Mouse (Mus musculus): Measurements from ENCODE around the gene Lrp2bp. TPM values are rescaled to one million over a fixed set of nuclear protein-coding genes. Genes with fewer than 3 reads are reported as not detected.

Lrp2bp gene
- total RNA-seq (2014; rRNA removed; ENCODE audit: low replicate concordance) (0.08 and 0.99 TPM in 2 replicates), polyA plus RNA-seq (2015; fragmentation: Nextera tagmentation; extraction: Ambion mirVana) (0.36 and 0.65 TPM in 2 replicates)

DNA sequence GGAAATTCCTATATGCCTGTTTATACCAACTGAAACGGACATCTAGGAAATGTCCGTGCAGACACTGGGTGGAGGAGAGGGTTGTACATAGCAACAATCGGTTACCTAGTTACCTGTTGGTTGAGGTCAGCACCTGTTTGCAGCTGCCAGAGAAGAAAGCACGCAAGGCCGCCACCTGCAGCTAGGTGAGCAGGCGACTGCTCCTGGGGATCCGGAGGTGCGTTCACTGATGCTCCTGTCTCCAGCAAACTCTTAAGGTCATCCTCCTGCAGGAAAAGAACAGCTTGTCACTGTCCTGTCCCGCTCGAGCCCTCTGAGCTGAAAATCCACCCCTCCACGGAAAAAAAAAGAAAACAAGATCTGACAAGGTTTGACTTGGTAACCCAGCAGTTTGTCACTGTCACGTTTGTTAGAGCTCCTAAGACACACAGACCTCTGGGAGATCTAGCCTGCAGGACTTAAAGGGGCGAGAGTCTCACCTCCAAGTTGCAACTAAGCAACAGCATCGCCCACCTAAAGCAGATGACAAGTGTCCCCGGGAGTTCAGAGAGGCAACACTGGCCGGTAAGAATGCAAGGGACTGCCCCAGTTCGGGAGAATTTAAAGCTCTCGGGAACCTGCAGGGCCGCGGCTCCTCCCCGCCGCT, at the start of gene Lrp2bp:
Gene Lrp2bp (plus strand): TSS at position 166 of the 646 bp plus-strand sequence.
- H3K9me3 ChIP-seq (replicated peaks; ENCODE audit: control insufficient read depth, low read length) = no peaks in the 10 kb centered on the region
- H3K4me1 ChIP-seq (ENCODE audit: control insufficient read depth, insufficient read depth) = peaks cover 10% of the 10 kb centered on the region; the same call in 1 of the 2 replicates
- H3K4me2 ChIP-seq (ENCODE audit: low read depth, low read length) = peak within 1 kb of the TSS; percentile 75
- peak within 1 kb of the TSS; percentile 75 for H3K9ac ChIP-seq (replicated peaks; ENCODE audit: low read depth, low read length)
- DNase-seq (ENCODE audit: low spot score) = no peak
- TF ChIP-seq EP300 (IDR thresholded peaks at IDR 0.05; ENCODE audit: low read depth) = no peak
- no peak for TF ChIP-seq CTCF (IDR thresholded peaks at IDR 0.05; ENCODE audit: low read depth)
- H3K36me3 ChIP-seq (replicated peaks; ENCODE audit: control insufficient read depth, insufficient read depth, low read length) = peaks cover 23% of the 10 kb centered on the region
- peak within 1 kb of the TSS; percentile 98 for H3K27ac ChIP-seq (ENCODE audit: low read depth)
- 2% methylated on average over 22 of the region's 22 CpGs for WGBS
- ATAC-seq (ENCODE audit: insufficient read depth, low read depth) = no peak
- no peaks in the 10 kb centered on the region for H3K27me3 ChIP-seq (ENCODE audit: control insufficient read depth, insufficient read depth, low read length)
- peak within 1 kb of the TSS; percentile 57 for H3K4me3 ChIP-seq (ENCODE audit: low read depth, low read length)

DNA sequence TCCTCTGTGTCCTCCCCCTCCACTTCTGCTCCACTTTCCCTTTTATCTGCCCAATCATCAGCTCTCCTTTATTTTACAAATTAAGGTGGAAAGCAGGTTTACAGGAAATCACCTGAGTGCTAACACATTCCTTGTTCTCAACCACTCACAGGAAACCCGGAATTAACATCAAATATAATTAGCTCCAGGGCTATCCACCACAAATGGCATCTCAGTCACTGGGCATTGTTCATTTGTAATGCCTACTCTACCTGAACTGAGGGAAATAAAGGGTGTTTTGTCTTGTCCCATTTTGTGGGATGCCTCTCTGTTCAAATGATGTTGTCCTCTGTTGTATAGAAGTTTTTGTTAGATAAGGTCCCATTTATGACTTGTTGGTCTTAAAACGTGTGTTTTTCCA, 48.5 kb upstream of the Lrp2bp start:
- Histone ChIP-seq H3K4me3 (ENCODE audit: low read depth, low read length) (no peak overlapping the region), H3K9me3 (replicated peaks; ENCODE audit: control insufficient read depth, low read length) (no peaks in the 10 kb centered on the region), H3K36me3 (replicated peaks; ENCODE audit: control insufficient read depth, insufficient read depth, low read length) (no peaks in the 10 kb centered on the region), H3K27me3 (ENCODE audit: control insufficient read depth, insufficient read depth, low read length) (no peaks in the 10 kb centered on the region), H3K9ac (replicated peaks; ENCODE audit: low read depth, low read length) (no peak overlapping the region), H3K4me1 (ENCODE audit: control insufficient read depth, insufficient read depth) (no peaks in the 10 kb centered on the region), H3K4me2 (ENCODE audit: low read depth, low read length) (no peak overlapping the region), H3K27ac (ENCODE audit: low read depth) (no peak overlapping the region)
- WGBS = 57% methylated on average over 2 of the region's 2 CpGs
- no peak for DNase-seq (ENCODE audit: low spot score)
- TF ChIP-seq EP300 (IDR thresholded peaks at IDR 0.05; ENCODE audit: low read depth) (no peak), CTCF (IDR thresholded peaks at IDR 0.05; ENCODE audit: low read depth) (no peak)
- ATAC-seq (ENCODE audit: insufficient read depth, low read depth) = no peak

DNA sequence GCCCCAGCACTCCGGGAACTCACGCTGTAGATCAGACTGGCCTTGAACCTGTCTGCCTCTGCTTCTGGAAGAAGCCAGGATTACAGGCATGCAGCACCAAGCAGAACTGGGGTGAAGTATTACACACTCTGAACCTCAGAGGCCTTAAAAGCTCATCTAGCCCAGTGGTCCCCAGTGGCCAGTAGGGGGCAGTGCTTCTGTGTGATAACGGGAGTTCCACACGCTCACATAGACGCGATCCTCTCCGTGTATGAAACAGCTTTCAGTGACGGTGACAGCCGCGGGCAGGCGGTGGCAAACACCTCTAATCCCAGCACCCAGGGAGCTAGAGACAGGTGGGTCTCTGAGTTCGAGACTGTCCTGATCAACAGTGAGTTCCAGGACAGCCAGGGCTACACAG, 28.2 kb upstream of the Lrp2bp start:
- H3K9me3 ChIP-seq (replicated peaks; ENCODE audit: control insufficient read depth, low read length) = peaks cover 5% of the 10 kb centered on the region; the same call in 1 of the 2 replicates
- WGBS = 93% methylated on average over 12 of the region's 12 CpGs
- no peak for TF ChIP-seq EP300 (IDR thresholded peaks at IDR 0.05; ENCODE audit: low read depth)
- no peak for TF ChIP-seq CTCF (IDR thresholded peaks at IDR 0.05; ENCODE audit: low read depth)
- H3K27ac ChIP-seq (ENCODE audit: low read depth) = no peak overlapping the region
- H3K4me1 ChIP-seq (ENCODE audit: control insufficient read depth, insufficient read depth) = peaks cover 9% of the 10 kb centered on the region; the same call in 1 of the 2 replicates
- H3K4me2 ChIP-seq (ENCODE audit: low read depth, low read length) = no peak overlapping the region
- DNase-seq (ENCODE audit: low spot score) = no peak
- no peak overlapping the region for H3K4me3 ChIP-seq (ENCODE audit: low read depth, low read length)
- H3K27me3 ChIP-seq (ENCODE audit: control insufficient read depth, insufficient read depth, low read length) = no peaks in the 10 kb centered on the region
- H3K36me3 ChIP-seq (replicated peaks; ENCODE audit: control insufficient read depth, insufficient read depth, low read length) = no peaks in the 10 kb centered on the region
- H3K9ac ChIP-seq (replicated peaks; ENCODE audit: low read depth, low read length) = no peak overlapping the region
- ATAC-seq (ENCODE audit: insufficient read depth, low read depth) = no peak

DNA sequence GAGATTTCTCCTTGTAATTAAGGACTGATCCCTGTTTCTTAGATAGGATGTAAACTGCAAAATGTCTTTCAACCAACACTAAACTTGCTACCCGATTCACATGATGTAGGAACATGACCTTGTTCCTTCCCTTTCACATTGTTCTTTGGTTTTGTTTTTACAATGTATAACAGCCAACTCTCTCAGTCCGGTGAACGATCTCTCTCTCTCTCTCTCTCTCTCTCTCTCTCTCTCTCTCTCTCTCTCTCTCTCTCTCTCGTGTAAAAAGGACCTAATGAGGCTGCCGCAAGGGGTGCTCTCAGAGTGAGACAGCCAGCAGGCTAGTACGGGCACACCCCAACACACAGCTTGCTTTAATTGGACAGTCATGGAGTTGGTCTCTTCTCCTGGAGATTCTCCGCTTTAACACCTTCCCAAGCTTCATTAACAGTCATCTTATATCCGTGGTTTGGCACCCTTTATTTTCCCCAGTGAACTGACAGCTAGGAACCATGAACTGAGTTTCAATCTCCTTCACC, 25.1 kb upstream of the Lrp2bp start:
- Histone ChIP-seq H3K27me3 (ENCODE audit: control insufficient read depth, insufficient read depth, low read length) (no peaks in the 10 kb centered on the region), H3K36me3 (replicated peaks; ENCODE audit: control insufficient read depth, insufficient read depth, low read length) (no peaks in the 10 kb centered on the region), H3K27ac (ENCODE audit: low read depth) (no peak overlapping the region), H3K9me3 (replicated peaks; ENCODE audit: control insufficient read depth, low read length) (peaks cover 5% of the 10 kb centered on the region; the same call in 1 of the 2 replicates), H3K4me2 (ENCODE audit: low read depth, low read length) (peak overlapping the region; percentile 76; the same call in 1 of the 2 replicates), H3K9ac (replicated peaks; ENCODE audit: low read depth, low read length) (no peak overlapping the region), H3K4me1 (ENCODE audit: control insufficient read depth, insufficient read depth) (peaks cover 13% of the 10 kb centered on the region; the same call in 1 of the 2 replicates), H3K4me3 (ENCODE audit: low read depth, low read length) (no peak overlapping the region)
- ATAC-seq (ENCODE audit: insufficient read depth, low read depth) (no peak), DNase-seq (ENCODE audit: low spot score) (no peak)
- TF ChIP-seq CTCF (IDR thresholded peaks at IDR 0.05; ENCODE audit: low read depth) = peak; percentile 3; the same call in 1 of the 2 replicates
- no peak for TF ChIP-seq EP300 (IDR thresholded peaks at IDR 0.05; ENCODE audit: low read depth)
- WGBS = 63% methylated on average over 8 of the region's 8 CpGs

DNA sequence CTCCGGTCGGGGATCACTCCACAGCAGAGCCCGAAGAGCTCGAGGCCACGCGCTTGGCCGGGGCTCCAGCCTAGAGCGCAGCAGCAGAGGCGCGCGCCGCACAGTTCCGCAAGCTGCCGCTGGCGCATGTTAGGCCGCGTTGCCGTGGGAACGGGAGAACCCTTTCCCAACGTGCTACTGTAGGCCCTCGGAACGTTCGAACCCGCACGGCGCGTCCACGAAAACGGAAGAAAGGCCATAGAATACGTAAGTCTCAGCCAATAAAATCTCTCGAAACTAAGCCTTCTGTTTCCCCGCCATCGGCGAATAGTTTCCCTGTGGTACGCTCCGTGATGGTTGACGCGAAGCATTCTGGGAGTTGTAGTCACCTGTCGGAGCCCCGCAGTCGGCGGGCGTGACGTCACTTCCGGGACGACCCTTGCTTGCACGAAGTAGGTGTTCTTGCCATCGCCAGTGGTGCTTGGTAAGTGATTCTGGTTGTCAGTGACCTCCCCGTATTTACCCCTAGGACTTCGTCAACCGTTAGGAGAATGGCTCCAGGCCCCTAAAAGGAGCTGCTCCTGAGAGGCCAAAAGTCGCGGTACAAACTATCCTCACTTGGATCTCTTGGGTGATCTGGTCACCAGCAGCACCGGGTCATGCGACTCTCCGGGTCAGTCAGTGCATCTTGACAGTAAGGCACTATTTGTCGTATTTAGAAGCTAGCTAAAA, 23.8 kb upstream of the Lrp2bp start, which contains the start of the genes 1700029J07Rik and Ufsp2:
Gene 1700029J07Rik (minus strand): TSS at position 127 of the 711 bp plus-strand sequence.
Gene Ufsp2 (plus strand): TSS at position 403 of the 711 bp plus-strand sequence.
- Histone ChIP-seq H3K4me3 (ENCODE audit: low read depth, low read length) (peak within 1 kb of the TSS; percentile 75), H3K27me3 (ENCODE audit: control insufficient read depth, insufficient read depth, low read length) (no peaks in the 10 kb centered on the region), H3K27ac (ENCODE audit: low read depth) (peak within 1 kb of the TSS; percentile 72), H3K4me2 (ENCODE audit: low read depth, low read length) (peak within 1 kb of the TSS; percentile 76), H3K9ac (replicated peaks; ENCODE audit: low read depth, low read length) (peak within 1 kb of the TSS; percentile 68), H3K36me3 (replicated peaks; ENCODE audit: control insufficient read depth, insufficient read depth, low read length) (peaks cover 7% of the 10 kb centered on the region), H3K4me1 (ENCODE audit: control insufficient read depth, insufficient read depth) (peaks cover 13% of the 10 kb centered on the region; the same call in 1 of the 2 replicates), H3K9me3 (replicated peaks; ENCODE audit: control insufficient read depth, low read length) (peaks cover 5% of the 10 kb centered on the region; the same call in 1 of the 2 replicates)
- TF ChIP-seq CTCF (IDR thresholded peaks at IDR 0.05; ENCODE audit: low read depth) (no peak), EP300 (IDR thresholded peaks at IDR 0.05; ENCODE audit: low read depth) (no peak)
- WGBS = under 1% methylated on average over 57 of the region's 57 CpGs
- ATAC-seq (ENCODE audit: insufficient read depth, low read depth) (peak; percentile 96), DNase-seq (ENCODE audit: low spot score) (peak; percentile 97)

All from heart, postnatal 0 days (tissue).